Mouse (Mus musculus): ENCODE measurements around the gene Cyp2w1. TPM values are rescaled to one million over a fixed set of nuclear protein-coding genes. Genes with fewer than 3 reads are reported as not detected.

Gene Cyp2w1
- polyA plus RNA-seq, 1 experiment: not detected

- no peaks in the 10 kb centered on the region for H3K27me3 ChIP-seq (ENCODE audit: control insufficient read depth, insufficient read depth, low read length)
- no peak overlapping the region for H3K4me3 ChIP-seq (ENCODE audit: control insufficient read depth, low read depth, low read length)
- no peak overlapping the region for H3K27ac ChIP-seq (ENCODE audit: control insufficient read depth, insufficient read depth, low read depth, low read length)
- H3K36me3 ChIP-seq (ENCODE audit: control insufficient read depth, insufficient read depth, low read length): no peaks in the 10 kb centered on the region
- H3K4me1 ChIP-seq (ENCODE audit: control insufficient read depth, insufficient read depth, low read length): peaks cover 5% of the 10 kb centered on the region
- TF ChIP-seq POLR2A (IDR thresholded peaks at IDR 0.05; ENCODE audit: control insufficient read depth, low read depth, low read length) (no peak), CTCF (IDR thresholded peaks at IDR 0.05; ENCODE audit: control insufficient read depth, insufficient read depth, insufficient replicate concordance, low read depth, low read length) (no peak)
Observed at GRCm38 (mm10) chr5:139364911-139365571, 12.6 kb downstream of the Cyp2w1 start.

GRCm38 (mm10) chr5:139365827-139366226 lies 13.4 kb downstream of the Cyp2w1 start:
- TF ChIP-seq POLR2A (IDR thresholded peaks at IDR 0.05; ENCODE audit: control insufficient read depth, low read depth, low read length) (no peak), CTCF (IDR thresholded peaks at IDR 0.05; ENCODE audit: control insufficient read depth, insufficient read depth, insufficient replicate concordance, low read depth, low read length) (no peak)
- Histone ChIP-seq H3K4me1 (ENCODE audit: control insufficient read depth, insufficient read depth, low read length) (peaks cover 5% of the 10 kb centered on the region), H3K4me3 (ENCODE audit: control insufficient read depth, low read depth, low read length) (no peak overlapping the region), H3K36me3 (ENCODE audit: control insufficient read depth, insufficient read depth, low read length) (no peaks in the 10 kb centered on the region), H3K27ac (ENCODE audit: control insufficient read depth, insufficient read depth, low read depth, low read length) (no peak overlapping the region), H3K27me3 (ENCODE audit: control insufficient read depth, insufficient read depth, low read length) (no peaks in the 10 kb centered on the region)

- H3K27ac ChIP-seq (ENCODE audit: control insufficient read depth, insufficient read depth, low read depth, low read length): no peak overlapping the region
- no peaks in the 10 kb centered on the region for H3K27me3 ChIP-seq (ENCODE audit: control insufficient read depth, insufficient read depth, low read length)
- peaks cover 7% of the 10 kb centered on the region for H3K4me1 ChIP-seq (ENCODE audit: control insufficient read depth, insufficient read depth, low read length)
- no peak for TF ChIP-seq CTCF (IDR thresholded peaks at IDR 0.05; ENCODE audit: control insufficient read depth, insufficient read depth, insufficient replicate concordance, low read depth, low read length)
- no peak for TF ChIP-seq POLR2A (IDR thresholded peaks at IDR 0.05; ENCODE audit: control insufficient read depth, low read depth, low read length)
- H3K4me3 ChIP-seq (ENCODE audit: control insufficient read depth, low read depth, low read length): no peak overlapping the region
- H3K36me3 ChIP-seq (ENCODE audit: control insufficient read depth, insufficient read depth, low read length): no peaks in the 10 kb centered on the region
Observed at GRCm38 (mm10) chr5:139366484-139366883, 14.1 kb downstream of the Cyp2w1 start.

GRCm38 (mm10) chr5:139367884-139368458 lies 15.6 kb downstream of the Cyp2w1 start:
- Histone ChIP-seq H3K4me3 (ENCODE audit: control insufficient read depth, low read depth, low read length) (no peak overlapping the region), H3K27ac (ENCODE audit: control insufficient read depth, insufficient read depth, low read depth, low read length) (no peak overlapping the region), H3K4me1 (ENCODE audit: control insufficient read depth, insufficient read depth, low read length) (peaks cover 13% of the 10 kb centered on the region), H3K27me3 (ENCODE audit: control insufficient read depth, insufficient read depth, low read length) (no peaks in the 10 kb centered on the region), H3K36me3 (ENCODE audit: control insufficient read depth, insufficient read depth, low read length) (no peaks in the 10 kb centered on the region)
- TF ChIP-seq CTCF (IDR thresholded peaks at IDR 0.05; ENCODE audit: control insufficient read depth, insufficient read depth, insufficient replicate concordance, low read depth, low read length) (no peak), POLR2A (IDR thresholded peaks at IDR 0.05; ENCODE audit: control insufficient read depth, low read depth, low read length) (no peak)

GRCm38 (mm10) chr5:139368638-139369320 lies 16.4 kb downstream of the Cyp2w1 start:
- H3K4me1 ChIP-seq (ENCODE audit: control insufficient read depth, insufficient read depth, low read length): peaks cover 13% of the 10 kb centered on the region
- H3K27me3 ChIP-seq (ENCODE audit: control insufficient read depth, insufficient read depth, low read length): no peaks in the 10 kb centered on the region
- no peak overlapping the region for H3K4me3 ChIP-seq (ENCODE audit: control insufficient read depth, low read depth, low read length)
- no peaks in the 10 kb centered on the region for H3K36me3 ChIP-seq (ENCODE audit: control insufficient read depth, insufficient read depth, low read length)
- no peak overlapping the region for H3K27ac ChIP-seq (ENCODE audit: control insufficient read depth, insufficient read depth, low read depth, low read length)
- no peak for TF ChIP-seq POLR2A (IDR thresholded peaks at IDR 0.05; ENCODE audit: control insufficient read depth, low read depth, low read length)
- no peak for TF ChIP-seq CTCF (IDR thresholded peaks at IDR 0.05; ENCODE audit: control insufficient read depth, insufficient read depth, insufficient replicate concordance, low read depth, low read length)

GRCm38 (mm10) chr5:139370336-139370735 lies 17.9 kb downstream of the Cyp2w1 start:
- H3K27me3 ChIP-seq (ENCODE audit: control insufficient read depth, insufficient read depth, low read length): no peaks in the 10 kb centered on the region
- peaks cover 7% of the 10 kb centered on the region for H3K4me1 ChIP-seq (ENCODE audit: control insufficient read depth, insufficient read depth, low read length)
- no peaks in the 10 kb centered on the region for H3K36me3 ChIP-seq (ENCODE audit: control insufficient read depth, insufficient read depth, low read length)
- TF ChIP-seq CTCF (IDR thresholded peaks at IDR 0.05; ENCODE audit: control insufficient read depth, insufficient read depth, insufficient replicate concordance, low read depth, low read length): no peak
- TF ChIP-seq POLR2A (IDR thresholded peaks at IDR 0.05; ENCODE audit: control insufficient read depth, low read depth, low read length): no peak
- H3K27ac ChIP-seq (ENCODE audit: control insufficient read depth, insufficient read depth, low read depth, low read length): no peak overlapping the region
- H3K4me3 ChIP-seq (ENCODE audit: control insufficient read depth, low read depth, low read length): no peak overlapping the region

GRCm38 (mm10) chr5:139371118-139371517 lies 18.7 kb downstream of the Cyp2w1 start:
- H3K4me1 ChIP-seq (ENCODE audit: control insufficient read depth, insufficient read depth, low read length): peaks cover 7% of the 10 kb centered on the region
- no peak for TF ChIP-seq POLR2A (IDR thresholded peaks at IDR 0.05; ENCODE audit: control insufficient read depth, low read depth, low read length)
- TF ChIP-seq CTCF (IDR thresholded peaks at IDR 0.05; ENCODE audit: control insufficient read depth, insufficient read depth, insufficient replicate concordance, low read depth, low read length): no peak
- no peaks in the 10 kb centered on the region for H3K27me3 ChIP-seq (ENCODE audit: control insufficient read depth, insufficient read depth, low read length)
- no peaks in the 10 kb centered on the region for H3K36me3 ChIP-seq (ENCODE audit: control insufficient read depth, insufficient read depth, low read length)
- peak overlapping the region; percentile 78 for H3K4me3 ChIP-seq (ENCODE audit: control insufficient read depth, low read depth, low read length)
- peak overlapping the region; percentile 82; the same call in 1 of the 2 replicates for H3K27ac ChIP-seq (ENCODE audit: control insufficient read depth, insufficient read depth, low read depth, low read length)

Data from testis, adult 2 months (tissue).